Mouse (Mus musculus) embryonic fibroblast, embryonic 13.5 days (primary cell): ENCODE measurements at regions not wholly inside any gene's neighbourhood (a gene's known extent, or its start where the extent isn't known, plus 50 kb on each side); places are given as distances from the start of the nearest gene placed in this dataset.

Experiments used
- CTCF ChIP-seq: IDR thresholded peaks from 2 replicates; pipeline ENCODE4 v1.5.1; 2011; ENCODE audit warnings: mild to moderate bottlenecking, control low read depth, low read length, moderate library complexity, borderline replicate concordance; ENCODE audit not compliant: insufficient read depth
- POLR2A ChIP-seq: IDR thresholded peaks from 2 replicates; pipeline ENCODE4 v1.6.1; 2011; ENCODE audit warnings: low read depth, mild to moderate bottlenecking, control low read depth, low read length, moderate library complexity

DNA sequence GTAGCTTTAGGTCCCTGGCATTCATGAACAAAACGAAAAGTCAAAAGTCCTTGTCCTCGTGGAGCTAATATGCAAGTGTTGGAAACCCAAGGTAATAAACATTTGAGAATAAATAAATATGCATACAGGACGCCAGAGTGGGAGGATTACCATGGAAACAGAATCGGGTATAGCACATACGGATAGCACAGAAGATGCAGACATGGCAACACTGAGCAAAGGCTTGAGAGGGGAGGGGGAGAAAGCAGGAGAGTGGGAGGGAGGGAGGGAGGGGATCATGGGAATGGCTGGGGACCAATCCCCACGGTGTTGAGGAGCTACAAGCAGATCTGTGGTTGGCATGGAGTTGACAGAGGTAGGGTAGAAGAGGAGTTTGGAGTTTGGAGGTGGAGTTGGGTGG is 226.0 kb upstream of the Six2 start:
- TF ChIP-seq POLR2A (no peak), CTCF (no peak)
